In the genomic region with DNA sequence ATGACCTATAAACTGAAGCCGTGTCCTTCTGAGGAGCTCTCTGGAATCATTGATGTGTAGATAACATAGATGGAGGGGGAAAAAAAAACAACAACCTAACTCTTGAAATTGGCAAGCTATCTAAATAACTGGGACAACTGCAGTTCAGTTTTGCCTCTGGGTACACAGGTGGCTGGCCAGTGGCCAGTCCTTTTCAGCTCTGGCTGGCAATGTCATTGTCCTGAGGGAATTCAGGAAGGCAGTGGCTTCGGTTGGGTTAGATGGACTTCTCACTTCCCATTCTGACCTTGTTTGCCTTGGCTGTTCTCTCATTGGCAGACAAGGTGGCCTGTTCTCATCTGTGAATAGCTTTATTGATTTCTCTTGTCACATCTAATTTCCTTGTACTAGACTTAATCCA, we compare ENCODE assay signal across 8 mouse cellular contexts.
DNase-seq lines count a peak whose midpoint lies in the region; ATAC-seq lines count a peak whose summit lies in the region.
"Had no signal": no experiment of that assay in that cellular context is flagged by ENCODE, and none has a peak within 500 bp of the region (broad histone marks: within the 10 kb centered on the region; RNA-seq: fewer than 3 reads in every experiment).

No protein-coding gene starts in this region.

- ATAC-seq in cerebellum, adult (ENCODE audit: insufficient number of reproducible peaks, low FRiP score, low TSS enrichment): peak; percentile 58; the same call in 1 of the 2 replicates

- peak; percentile 18 for DNase-seq in kidney, adult 9 months
- no peak for DNase-seq in kidney, adult 18-20 months
- DNase-seq in brain, adult 2 months (ENCODE audit: low read depth, low spot score): peak; percentile 34
- DNase-seq in cerebellum, postnatal 25 days: peak; percentile 15 to 44
- DNase-seq in right cerebral cortex, adult 2 months (ENCODE audit: low spot score in 2 of 2): no peak
- DNase-seq in lung, postnatal 36 days: no peak
- DNase-seq: heart, adult 18-20 months had no signal

Comparison
In these comparisons a context has a peak if more than half of its experiments do, and no peak if none do; other contexts are left out.
1. DNase-seq: peak in kidney, adult 9 months (single experiment), brain, adult 2 months (single experiment) and cerebellum, postnatal 25 days (2 of 2); none in kidney, adult 18-20 months (single experiment), right cerebral cortex, adult 2 months (0 of 2) and lung, postnatal 36 days (single experiment).